Mouse (Mus musculus) cerebellum, adult 11 months (tissue): ENCODE measurements around the gene Casd1.

ENCODE experiments used
- DNase-seq: peaks from one replicate; pipeline ENCODE4 v3.0.0; 2022

The Casd1 gene

DNA sequence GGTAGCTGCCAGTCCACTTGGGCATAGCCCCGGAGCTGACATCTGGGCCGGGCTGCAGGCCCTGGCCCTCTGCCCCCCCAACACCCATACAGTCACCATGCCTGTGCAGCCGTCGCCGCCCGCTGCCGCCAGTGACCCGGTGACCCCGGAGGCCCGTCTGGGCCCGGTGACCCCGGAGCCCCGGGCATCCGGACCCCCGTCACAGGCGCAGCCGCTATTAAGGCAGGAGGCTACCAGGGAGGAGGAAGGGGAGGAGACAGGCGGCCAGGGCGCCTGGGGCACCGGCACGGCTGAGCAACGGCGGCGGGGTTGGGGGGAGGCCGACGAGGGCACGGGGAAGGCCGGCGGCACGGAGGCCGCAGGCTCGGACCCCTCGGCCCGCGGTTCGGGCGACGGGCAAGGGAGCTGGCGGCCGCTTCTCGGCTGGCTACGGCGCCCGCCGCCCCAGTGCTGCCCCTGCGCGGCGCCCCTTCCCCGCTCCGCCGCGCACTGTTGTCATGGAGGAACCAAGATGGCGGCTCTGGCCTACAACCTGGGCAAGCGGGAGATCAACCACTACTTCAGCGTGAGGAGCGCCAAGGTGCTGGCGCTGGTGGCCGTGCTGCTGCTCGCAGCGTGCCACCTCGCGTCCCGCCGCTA lies at the start of gene Casd1:
TSS of gene Casd1 (plus strand) at position 182 of the 639 bp plus-strand sequence.
- peak; percentile 60 for DNase-seq

DNA sequence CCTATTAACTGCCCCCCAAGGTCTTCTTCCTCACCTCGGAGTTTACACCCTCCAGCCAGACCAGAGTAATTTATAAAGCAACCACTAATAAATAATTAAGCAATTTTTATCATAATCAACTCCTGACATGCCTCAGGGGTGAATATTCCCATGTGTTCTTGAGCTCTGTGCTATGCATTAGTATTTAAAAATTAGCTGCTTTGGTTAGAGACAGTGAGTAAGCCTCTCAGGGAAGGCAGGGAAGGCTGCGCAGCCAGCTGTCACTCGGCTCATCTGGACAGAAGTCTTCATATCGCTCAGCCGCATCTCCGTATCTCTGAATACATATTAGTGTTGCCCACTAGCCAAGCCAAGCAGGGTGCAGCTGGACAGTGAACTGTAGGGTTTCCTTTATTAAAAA lies 45.3 kb upstream of the Casd1 start:
- DNase-seq, result no peak

DNA sequence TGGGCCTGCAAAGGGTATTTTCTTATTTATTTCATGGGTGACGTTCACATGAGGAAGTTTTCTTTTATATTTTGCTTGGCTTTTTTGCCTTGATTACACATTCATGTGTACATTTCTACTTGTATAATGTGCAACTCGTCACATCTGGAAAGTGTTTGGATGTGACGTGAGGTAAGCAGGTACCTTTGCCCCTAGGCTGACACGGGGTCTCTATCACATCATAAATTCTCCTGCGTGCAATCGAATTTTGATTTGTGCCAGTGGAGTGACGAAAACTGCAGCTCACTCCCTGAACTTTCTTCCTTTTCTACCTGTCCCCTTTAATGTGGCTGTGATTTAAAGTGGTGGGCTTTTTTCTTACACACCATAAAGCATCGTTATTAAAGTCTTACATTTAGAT lies 43.6 kb upstream of the Casd1 start:
- DNase-seq, result no peak

DNA sequence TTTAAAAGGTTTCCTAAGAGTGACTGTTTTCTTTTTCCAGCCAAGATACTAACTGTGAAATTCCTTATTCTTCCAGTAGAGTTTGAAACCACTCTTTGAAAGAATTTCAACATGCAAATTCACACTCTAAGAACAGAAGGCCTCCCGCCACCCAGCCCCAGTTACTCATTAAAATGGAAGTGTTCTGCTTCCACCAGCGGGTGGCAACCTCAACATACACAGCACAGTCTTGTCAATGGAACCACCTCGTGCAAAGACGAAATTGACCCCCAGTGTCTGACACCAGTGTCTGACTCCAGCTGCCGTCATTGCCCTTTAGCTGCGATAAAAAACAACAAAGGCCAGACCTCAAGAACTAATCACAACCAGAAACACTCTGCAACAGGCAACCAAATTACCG lies 43.0 kb upstream of the Casd1 start:
- no peak for DNase-seq

- no peak for DNase-seq
These were observed 39.5 kb upstream of the Casd1 start for GRCm38 (mm10) chr6:4561156-4561555.

DNA sequence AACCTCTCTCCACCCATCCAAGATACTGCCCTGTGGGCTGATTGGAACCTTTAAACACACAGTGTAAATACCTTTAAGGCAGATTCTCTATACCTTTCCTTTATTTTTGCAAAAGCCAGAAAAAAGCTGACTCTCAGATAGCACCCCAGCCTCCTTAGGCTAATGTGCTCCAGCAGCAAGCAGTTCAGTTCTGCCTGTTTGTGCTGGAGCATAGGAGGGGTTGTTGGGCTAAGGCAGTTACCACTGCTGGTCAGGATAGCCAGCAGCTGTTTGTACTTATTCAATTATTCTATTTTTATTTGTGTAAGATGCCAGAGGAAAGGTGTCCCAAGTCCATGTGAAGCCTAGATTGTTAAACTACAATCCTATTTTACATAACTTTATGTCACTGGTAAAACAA lies 39.0 kb upstream of the Casd1 start:
- DNase-seq, result no peak

DNA sequence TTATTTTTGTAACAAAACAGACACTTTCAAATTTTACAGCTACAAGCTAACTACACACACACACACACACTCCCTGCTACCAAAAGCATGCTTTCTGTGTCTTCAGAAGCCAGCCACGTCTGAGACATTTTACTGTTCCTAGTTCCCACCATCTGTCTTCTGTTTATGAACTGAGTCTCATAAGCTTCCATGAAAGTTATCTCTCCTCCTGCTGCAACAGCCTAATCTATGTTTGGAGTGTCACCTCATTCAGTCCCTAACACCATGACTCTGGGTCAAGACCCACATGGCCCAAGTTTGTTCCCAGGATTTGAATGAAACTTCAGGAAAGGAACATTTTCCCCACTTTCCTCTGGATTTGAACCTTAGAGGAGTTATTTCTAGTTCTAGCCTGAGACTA lies 38.2 kb upstream of the Casd1 start:
- DNase-seq, result no peak

DNA sequence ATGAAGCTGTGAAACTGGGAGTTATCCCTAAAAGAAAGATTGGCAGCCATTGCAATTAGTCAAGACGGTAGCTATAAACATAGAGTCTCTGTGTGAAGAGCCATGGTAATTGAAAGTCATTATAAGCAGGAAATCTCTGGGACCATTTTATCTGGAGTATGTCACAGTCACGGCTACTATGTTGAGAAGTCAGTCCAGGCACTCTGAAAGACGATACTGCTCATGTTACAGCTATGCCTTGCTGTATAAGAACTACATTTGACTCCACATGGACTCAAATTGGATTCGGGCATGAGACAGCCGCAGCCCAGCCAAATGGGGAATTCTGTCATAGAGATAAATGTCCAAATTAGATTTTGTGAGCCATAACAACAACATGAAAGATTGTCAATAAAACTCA lies 37.2 kb upstream of the Casd1 start:
- no peak for DNase-seq

DNA sequence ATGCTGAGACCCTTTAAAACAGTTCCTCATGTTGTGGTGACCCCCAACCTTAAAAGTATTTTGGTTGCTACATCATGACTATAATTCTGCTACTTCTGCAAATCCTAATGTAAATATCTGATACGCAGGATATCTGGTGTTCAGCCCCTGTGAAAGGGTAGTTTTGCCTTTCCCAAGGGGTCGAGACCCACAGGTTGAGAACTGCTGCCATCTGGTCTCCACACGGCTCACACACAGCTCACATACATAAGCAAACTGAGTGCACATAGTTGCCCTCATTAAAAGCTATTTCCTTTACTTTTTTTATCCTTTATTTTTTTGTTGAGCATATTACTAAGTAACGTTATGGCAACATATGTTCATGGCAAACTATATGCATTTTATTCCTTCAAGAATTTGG lies 30.2 kb upstream of the Casd1 start:
- DNase-seq, result no peak

GRCm38 (mm10) chr6:4577756-4578155 lies 22.9 kb upstream of the Casd1 start:
- no peak for DNase-seq

DNA sequence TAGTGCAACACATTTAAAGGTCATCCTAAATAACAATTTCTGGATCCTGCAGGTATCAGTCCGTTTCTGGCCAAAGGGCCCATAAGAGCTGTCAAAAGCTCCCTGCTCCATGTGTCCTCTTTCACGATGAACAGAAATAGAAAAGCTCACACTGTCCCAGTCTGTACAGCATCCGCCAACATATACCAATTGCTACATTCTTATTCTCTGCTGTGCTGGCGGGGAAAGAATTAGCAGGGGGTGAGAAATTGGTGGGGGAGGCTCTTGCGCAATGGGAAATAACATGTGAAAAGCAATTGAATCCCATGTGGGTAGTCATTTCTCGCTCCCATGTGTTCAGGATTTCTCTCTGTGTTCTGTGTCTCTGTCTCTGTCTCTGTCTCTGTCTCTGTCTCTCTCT lies 22.3 kb upstream of the Casd1 start:
- no peak for DNase-seq

- DNase-seq, result no peak
These were observed 21.0 kb upstream of the Casd1 start for GRCm38 (mm10) chr6:4579620-4580019.

DNA sequence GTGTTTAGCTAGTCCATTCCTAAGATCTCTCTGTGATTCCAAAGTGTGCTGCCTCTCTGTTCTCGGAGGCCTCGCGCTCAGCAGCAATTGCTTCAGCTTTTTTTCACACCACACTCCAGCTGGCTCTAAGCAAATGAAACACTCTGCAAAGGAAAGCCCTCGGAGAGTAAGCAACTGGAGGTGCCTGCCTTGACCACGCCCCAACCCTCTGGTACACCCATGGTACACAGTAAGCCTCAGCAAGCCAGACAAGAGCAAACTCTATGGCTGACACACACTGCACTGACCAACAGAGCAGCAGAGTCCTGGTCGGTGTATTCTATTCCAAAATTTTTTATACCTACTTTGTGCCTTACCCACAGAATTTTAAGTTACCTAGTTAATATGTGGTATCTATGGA lies 17.2 kb upstream of the Casd1 start:
- DNase-seq, result no peak

DNA sequence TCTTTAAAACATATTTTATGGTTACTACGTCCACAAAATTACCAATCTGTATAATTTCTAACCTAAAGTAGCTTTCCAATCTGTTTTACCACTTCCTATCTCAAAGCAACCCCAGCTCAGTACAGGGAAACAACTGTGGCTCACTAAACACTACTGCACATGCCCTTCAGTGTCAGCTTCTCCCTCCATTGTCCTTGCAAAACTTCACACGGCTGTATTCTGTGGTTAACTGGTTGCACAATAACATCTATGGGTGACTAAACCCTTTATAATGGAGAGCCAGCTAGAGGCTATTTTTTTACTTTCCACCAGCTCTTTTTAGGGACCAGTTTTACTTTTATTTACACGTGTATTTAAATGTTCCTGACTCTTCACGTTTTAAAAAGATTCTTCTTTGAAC lies 12.7 kb upstream of the Casd1 start:
- no peak for DNase-seq

- no peak for DNase-seq
These were observed 11.9 kb upstream of the Casd1 start for GRCm38 (mm10) chr6:4588722-4589121.

- no peak for DNase-seq
These were observed 10.6 kb upstream of the Casd1 start for GRCm38 (mm10) chr6:4590089-4590488.

DNA sequence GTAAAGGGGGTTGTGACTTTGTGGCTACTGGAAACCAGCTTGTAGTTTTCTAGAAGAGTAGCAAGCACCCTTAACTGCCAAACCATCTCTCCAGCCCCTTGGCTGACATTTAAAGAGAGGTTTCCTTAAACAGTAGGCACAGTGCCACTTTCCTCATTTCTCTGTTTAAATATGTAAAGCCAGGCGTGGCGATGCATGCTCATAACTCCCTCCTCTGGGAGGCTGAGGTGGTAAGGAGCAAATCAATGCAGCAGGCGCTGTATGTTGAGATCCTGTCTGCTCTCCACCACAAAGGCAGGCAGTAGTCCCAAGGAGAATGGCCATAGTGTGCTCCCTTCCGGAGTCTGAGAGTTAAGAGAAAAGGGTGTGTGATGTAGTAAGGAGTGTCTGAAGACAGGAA lies 2.9 kb upstream of the Casd1 start:
- DNase-seq, result no peak

DNA sequence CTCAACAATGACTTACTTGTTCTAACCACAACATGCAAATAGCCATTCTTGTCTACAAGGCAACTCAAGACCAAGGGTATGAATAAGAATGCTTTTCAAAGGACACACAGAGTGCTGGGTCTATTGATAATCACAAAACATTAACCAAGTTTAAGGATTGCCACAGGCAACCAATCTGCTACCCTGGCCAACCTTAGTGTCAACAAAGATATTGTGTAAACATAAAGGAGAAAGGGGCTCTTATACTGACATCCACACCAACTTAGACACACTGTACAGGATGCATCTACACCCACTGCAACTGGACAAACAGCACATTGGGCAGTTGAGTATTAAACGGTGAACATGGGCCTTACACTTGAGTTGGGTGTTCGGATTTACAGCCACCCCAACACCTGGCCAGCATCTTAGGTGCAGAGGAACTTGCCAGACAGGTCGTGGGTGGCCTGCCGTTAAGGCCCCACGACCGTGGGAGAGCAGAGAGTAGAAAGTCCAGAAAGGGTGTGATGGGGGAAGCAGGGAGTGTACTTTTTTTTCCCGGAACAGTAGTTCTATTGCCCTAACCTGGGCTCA lies 468 bp upstream of the Casd1 start:
- DNase-seq, result no peak

DNA sequence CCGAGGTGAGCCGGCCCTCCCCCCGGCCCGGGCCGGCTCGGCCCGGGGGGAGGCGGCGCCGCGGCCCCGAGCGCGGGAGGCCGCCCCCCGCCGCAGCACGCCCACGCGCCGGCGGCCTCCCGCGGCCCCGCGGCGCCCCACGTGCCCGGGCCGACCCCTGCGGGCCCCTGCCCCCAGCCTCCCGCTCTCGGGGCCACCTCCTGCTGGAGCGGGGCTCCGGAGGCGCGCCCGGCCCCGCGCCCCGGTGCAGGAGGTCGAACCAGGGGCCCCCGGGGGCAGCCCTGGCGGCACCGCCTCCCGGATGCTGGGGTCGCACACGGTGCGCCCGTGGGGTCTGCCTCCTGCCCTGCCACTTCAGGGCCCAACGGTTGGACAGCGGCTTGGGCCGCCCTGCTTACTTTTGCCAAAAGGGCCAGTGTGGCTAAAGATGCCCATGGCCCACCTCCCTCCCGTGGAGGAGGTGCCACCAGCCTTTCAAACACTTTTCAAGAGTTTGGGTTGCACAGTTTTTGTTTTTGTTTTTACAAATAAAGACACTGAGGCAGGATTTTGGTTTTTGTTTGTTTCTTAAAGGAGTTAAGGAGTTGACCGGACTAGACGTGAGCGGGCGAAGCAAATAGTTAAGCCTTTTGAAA lies 775 bp downstream of the Casd1 start:
- peak; percentile 40 for DNase-seq

- DNase-seq, result no peak
These were observed 1.4 kb downstream of the Casd1 start for GRCm38 (mm10) chr6:4602012-4602411.

DNA sequence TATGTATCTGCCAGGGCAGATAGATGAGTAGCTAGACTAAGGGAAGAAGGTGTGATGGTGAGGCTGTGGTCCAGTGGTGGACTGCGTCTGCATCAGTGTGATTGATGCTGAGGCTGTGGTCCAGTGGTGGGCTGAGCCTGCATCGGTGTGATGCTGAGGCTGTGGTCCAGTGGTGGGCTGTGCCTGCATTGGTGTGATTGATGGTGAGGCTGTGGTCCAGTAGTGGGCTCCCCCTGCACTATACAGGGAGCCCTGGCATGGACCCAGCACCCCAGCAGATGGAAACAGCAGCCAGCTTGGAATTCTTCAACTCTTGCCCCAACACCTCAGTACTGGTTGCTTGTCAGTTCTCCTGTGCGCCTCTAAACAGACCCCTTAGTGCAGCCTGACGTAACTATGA lies 5.8 kb downstream of the Casd1 start:
- no peak for DNase-seq

DNA sequence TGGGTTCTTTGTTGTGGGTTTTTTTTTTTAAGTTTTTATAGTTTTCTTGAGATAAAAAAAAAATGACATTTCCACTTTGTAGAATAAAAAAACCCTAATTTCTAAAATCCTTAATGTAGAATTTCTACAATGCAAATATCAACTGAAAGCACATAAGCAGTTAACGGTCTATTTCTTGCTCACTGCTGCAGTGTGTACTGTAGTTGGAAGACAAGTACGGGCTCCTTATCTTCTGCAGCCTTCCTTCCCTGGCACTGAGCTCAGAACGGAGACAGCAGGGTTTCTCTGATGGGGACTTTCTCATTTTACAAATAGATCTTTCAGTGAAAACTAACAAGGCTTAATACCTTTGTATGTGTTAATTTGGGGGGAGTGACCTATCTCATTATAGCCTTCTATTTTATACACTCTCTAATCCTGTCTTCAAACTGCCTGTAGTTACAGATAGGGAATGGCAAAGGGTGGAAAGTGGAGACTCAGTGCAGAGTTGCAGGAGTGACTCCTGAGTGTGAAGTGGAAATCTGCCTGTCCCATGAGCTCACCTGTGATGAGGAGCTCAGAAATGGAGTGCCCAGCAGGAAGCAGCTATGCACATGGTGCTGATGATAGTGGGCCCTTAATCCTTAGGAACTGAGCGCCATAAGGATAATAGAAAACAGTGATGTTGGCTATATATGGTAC lies 9.7 kb downstream of the Casd1 start:
- DNase-seq, result no peak

- DNase-seq, result no peak
These were observed 11.2 kb downstream of the Casd1 start for GRCm38 (mm10) chr6:4611853-4612252.

DNA sequence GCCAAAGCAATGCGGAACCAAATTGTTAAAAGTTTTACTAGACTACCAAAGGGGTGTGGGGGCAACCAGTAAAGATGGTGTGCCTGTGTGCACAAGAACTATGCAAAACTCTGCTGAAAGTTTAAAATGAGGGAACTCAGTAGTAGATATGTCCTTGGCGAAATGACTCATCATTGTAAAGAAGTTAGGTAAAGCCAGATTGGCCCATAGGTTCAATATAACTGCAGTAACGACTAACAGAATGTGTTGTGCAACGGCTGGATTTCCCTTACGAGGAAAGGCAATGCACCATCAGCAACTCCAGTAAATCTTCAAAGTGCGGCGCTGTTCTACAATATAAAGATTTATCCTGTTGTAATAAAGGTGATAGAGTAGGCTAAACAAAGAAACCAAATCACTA lies 11.8 kb downstream of the Casd1 start:
- no peak for DNase-seq
